Mouse (Mus musculus) yolk sac, embryonic 10.5 days (tissue): ENCODE measurements at regions not wholly inside any gene's neighbourhood (a gene's known extent, or its start where the extent isn't known, plus 50 kb on each side); places are given as distances from the start of the nearest gene placed in this dataset.

Experiments
- DNase-seq: peaks from one replicate; pipeline ENCODE4 v3.0.0-alpha.2; 2017; ENCODE audit warnings: low spot score

- DNase-seq = no peak
Measured at GRCm38 (mm10) chr2:92752156-92752555, 152.6 kb downstream of the Chst1 start.

- no peak for DNase-seq
Measured at GRCm38 (mm10) chr2:92752794-92753193, 153.3 kb downstream of the Chst1 start.

- DNase-seq = no peak
Measured at GRCm38 (mm10) chr2:92754505-92755280, 155.2 kb downstream of the Chst1 start.

DNA sequence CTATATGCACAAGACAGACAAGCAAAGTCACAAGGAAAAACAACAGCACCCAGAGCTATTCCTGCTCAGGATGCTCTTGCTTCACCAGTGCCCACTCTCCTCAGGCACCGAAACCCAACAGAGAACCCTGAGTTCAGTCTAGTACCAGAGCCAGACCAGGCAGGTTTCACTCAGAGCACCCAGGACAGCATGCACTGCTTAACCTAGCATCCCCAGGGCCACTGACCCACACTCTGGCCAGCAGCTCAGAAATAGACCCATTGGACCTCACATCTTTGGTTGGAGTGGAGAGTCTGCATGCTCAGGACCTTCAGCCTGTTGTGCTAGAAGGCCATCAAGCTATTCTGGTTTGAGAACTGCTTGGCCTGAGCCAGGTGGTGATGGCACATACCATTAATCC, 157.0 kb downstream of the Chst1 start:
- DNase-seq = no peak

DNA sequence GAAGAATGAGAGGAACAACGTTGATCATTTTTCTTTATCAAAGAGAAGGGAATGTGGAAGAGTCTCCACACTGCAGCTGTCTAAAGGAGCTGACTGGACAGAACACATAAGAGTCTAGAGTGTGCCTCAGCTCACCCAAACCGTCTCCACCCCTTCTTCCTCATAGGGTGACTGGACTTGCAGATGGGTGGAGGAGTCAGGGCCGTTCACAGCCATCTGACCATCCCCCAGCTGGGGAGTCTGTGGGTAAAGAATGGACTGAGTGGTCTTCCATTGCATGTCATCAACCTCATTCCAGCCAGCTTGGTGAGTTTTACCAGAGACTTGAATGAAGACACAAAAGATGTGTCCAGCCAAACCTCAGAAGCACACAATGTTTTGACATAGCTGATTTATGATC, 156.1 kb upstream of the Syt13 start:
- DNase-seq = peak; percentile 28

- no peak for DNase-seq
Measured at GRCm38 (mm10) chr2:92763881-92764635, 150.8 kb upstream of the Syt13 start.

- no peak for DNase-seq
Measured at GRCm38 (mm10) chr2:92767476-92768005, 147.4 kb upstream of the Syt13 start.

- no peak for DNase-seq
Measured at GRCm38 (mm10) chr2:92768088-92768487, 146.8 kb upstream of the Syt13 start.

- DNase-seq = no peak
Measured at GRCm38 (mm10) chr2:92769061-92769460, 145.8 kb upstream of the Syt13 start.

- no peak for DNase-seq
Measured at GRCm38 (mm10) chr2:92770098-92770497, 144.8 kb upstream of the Syt13 start.

DNA sequence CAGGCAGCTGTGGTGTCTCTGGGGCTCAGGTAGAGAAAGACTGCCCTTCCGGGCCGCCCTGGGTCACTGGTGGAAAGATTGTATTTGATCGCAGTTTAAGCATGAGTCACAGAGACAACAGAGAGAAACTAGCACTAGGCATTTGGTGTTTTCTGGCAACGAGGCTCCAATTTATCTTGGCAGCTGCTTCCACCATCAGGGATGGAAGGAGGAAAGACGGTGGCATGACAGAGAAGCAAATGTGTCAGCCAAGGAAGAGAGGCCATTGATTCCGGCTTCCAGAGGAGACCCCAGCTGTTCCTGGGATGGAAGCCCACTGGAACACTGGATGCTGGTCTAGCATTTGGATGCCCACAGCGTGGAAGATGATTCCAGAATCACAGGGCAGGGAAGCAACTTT, 142.3 kb upstream of the Syt13 start:
- no peak for DNase-seq

DNA sequence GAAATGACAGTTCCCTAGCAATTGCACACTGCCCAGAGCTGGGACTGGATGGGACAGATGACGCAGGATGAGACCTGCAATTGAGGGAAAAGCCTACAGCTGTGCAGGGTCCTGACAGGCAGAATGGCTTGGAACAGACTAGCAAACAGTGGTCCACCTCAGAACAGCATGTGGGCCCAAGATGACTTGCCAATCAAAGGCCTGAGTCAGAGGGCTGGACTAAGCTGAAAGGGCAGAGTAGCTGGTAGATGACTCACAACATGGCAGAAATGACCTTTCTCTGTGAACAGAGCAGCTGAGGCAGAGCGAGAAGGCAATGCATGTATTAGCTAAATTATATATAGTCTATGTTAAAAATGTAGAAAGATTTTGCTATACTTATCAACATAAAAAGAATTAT, 138.4 kb upstream of the Syt13 start:
- no peak for DNase-seq

DNA sequence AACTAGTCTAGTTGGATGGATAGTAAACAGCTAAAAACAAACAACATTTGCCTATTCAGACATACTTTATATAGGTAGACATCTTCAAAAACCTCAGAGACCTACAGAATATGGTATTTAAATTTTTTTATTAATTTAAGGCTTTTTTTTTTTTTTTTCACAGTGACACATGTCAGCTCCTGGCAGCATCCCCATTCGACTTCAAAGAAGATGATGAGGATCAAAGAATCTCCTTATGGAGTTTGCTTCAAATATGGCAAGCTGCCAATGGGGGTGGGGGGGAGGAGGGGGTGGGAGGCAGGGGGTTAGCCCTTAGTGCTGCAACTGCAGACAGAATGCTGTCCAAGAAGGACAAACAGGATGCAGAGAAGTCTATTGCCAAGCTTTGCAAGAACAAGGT, 135.8 kb upstream of the Syt13 start:
- DNase-seq = no peak

DNA sequence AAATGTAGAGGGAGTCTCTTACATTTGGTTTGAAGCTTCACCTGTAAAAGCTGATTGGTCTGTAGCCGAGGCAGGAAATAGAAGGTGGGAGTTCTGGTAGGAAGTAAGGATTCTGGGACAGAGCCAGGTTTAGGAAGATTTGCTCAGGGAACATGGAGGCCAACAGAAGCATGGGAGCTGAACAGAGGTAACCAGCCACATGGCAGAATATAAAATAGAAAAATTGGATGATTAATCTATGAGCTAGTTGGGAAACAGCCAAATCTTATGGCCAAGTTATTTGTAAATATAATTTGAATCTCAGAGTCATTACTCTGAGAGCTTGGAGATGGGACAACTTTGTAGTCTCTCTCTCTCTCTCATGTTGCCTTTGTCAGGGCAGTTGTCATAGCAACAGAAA, 134.9 kb upstream of the Syt13 start:
- DNase-seq = no peak

DNA sequence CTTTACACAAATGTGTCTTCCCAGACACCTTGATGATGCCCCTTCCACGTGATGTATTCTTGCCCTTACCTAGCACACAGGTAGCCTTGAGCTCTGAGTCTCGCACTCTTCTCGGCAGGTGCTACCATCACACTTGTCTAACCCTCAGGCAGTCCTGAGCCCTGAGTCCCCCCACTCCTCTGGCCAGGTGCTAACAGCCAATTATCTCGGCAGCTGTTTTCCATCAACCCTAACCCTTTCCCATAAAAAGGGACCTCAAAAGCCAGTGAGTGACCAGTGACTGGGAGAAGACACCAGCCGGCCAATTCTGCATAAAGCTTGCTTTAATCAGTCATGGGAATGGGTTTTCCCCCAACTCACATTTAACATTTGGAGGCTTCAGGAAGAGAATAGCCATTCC, 133.4 kb upstream of the Syt13 start:
- DNase-seq = no peak

GRCm38 (mm10) chr2:92782621-92783020, 132.3 kb upstream of the Syt13 start:
- DNase-seq = no peak

- DNase-seq = no peak
Measured at GRCm38 (mm10) chr2:92784916-92785315, 130.0 kb upstream of the Syt13 start.

DNA sequence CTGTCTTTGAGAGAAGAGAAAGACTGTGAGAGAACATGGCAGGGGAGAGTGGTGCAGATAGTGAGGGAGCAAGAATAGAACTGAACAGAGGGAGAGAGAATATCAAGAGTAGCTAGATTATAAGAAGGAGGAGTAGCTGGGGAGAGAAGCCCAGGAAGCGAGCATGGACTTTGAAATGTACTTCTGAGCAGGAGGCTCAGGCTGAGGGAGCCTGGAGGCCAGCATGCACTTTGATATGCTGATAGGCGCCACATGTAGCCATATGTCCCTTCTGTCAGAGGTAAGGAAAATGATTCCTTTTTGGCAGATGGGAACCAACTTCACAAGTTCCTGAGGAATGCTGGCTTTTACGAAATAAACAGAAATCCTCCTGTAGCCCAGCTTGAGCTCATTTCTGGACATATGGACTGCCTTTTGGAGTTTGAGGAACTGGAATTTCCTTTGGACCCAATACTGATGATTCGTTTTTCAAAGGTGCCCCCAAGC, 126.9 kb upstream of the Syt13 start:
- DNase-seq = no peak

DNA sequence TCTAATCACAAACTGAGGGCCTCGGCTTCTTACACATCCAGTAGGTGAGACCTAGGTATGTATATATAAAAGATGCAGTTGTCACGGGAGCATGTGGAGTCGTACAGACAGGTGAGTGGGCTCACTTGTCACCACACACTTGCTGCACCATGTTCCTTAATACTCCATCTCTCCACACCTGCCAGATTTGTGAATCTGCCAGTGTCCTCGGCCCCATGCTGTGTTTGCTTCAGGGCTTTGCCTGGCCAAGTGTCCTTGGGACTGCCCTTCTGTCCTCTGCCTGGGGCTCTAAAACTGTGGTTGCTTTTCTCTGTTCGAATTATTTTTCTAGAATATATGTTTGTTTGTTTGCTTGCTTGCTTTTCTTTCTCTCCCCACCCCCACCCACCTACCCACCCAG, 126.0 kb upstream of the Syt13 start:
- DNase-seq = no peak

DNA sequence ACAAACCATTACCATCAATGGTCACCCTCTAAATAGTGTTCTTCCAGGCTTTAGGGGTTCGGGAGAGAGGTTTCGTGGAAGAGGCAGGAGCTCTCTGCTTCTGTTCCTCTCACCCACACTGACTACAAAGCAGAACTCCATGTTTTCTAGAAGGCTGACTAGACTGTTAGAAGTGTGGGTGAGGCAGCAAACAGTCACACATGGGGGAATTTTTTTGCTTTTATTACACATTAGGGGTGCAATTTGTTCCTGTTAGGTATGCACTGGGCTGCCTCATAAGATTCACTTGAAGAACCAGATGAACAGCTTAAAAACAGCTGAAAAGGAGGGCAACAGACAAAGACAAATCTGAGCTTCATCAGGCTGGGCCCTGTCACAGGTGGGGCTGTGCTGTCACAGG, 124.5 kb upstream of the Syt13 start:
- DNase-seq = no peak

DNA sequence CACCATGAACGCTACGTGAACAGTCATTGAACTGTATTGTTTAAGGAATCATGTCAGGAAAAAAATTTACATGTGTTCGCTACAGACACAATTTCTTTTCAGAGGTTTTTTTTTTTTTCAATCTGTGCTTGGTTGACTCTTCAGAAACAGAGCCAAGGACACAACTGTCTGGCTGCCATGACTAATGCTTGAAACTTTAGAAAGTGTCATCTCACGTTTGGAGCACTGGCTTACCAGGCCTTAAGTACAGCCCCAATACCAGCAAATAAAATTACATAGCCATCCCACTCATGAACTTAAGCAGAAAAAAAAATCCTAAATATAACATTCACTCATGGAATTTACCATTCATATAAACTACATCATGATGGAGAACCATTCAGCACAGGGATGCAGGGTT, 115.1 kb upstream of the Syt13 start:
- no peak for DNase-seq

GRCm38 (mm10) chr2:92800667-92801066, 114.2 kb upstream of the Syt13 start:
- DNase-seq = no peak

DNA sequence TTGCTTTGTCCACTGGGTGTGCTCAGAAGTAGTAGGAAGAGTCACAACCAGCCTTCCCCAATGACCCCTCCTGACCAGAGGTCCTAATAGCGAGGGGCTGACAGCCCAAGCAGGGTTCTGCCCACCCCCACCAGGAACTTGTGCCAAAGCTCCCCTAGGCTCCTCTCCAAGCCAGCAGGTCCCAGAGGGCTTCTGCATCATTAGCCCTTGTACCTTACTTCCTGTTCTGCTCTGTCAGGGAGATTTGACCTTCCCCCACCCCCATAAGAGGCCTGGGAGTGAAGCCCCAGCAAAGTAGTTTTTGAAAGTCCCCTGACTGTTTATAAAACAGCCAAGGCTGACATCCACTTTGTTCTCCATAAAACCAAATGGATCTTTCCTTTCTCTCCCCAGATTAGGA, 110.0 kb upstream of the Syt13 start:
- DNase-seq = no peak
